Mouse (Mus musculus): ENCODE data around the gene Cds1. TPM values are rescaled to one million over a fixed set of nuclear protein-coding genes. Genes with fewer than 3 reads are reported as not detected.
A peak's percentile ranks its signal among the peaks of the same experiment; 100 is the strongest.

Cds1 gene
- 3.9 and 4.0 TPM in 2 replicates for polyA plus RNA-seq (2014; fragmentation: Nextera tagmentation; extraction: Ambion mirVana)

DNA sequence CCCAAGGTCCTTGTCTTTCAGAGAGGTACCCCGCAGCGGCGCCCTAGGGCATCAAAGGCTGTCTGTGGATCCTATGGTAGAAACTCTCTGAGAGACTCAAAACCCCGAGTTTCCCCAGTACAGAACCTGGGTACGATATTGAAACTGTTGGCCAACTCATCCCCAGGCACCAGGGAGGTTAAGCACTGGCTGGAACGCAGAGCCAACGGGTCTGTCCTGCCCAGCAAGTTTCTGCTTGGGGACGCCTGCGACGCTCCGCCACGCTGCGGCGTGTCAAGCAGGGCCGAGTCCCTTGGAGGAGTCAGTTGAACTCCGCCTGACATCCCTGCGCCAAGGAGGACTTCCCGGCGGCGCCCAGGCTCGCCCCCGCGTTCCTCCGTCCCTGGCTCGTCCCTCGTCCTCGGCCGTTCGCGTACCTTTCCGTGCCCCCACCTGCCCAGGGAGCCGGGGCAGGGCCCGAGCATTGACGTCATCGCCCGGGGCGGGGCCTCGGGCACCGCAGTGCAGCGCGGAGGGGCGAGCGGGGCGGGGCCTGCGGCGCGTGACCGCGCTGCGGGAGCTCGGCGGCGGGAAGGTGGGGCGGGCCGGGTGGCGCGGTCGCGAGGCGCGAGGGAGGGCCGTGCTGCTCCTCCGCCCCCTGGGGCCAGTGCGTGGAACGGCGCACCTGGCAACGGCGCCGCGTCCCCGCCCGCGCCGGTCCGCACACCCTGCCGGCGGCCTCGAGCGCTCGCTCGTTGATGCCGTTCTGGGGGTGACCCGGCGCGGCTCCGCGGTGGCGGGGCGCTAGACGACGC is at the start of gene Cds1:
Gene Cds1, plus strand, starts transcription at position 577 of the 794 bp plus-strand sequence.
- DNase-seq (ENCODE audit: low spot score) (peak; percentile 79), ATAC-seq (peak; percentile 94)
- Histone ChIP-seq H3K27ac (ENCODE audit: low read depth, low read length) (no peak within 1 kb of the TSS), H3K9me3 (replicated peaks; ENCODE audit: control insufficient read depth, low read length) (no peaks in the 10 kb centered on the region), H3K4me3 (ENCODE audit: low read depth, low read length) (peak within 1 kb of the TSS; percentile 64), H3K4me2 (ENCODE audit: low read length) (peak within 1 kb of the TSS; percentile 99), H3K9ac (ENCODE audit: low read length) (peak within 1 kb of the TSS; percentile 67), H3K4me1 (ENCODE audit: control insufficient read depth, insufficient read depth, low read length) (no peaks in the 10 kb centered on the region; the same call in 1 of the 2 replicates), H3K27me3 (replicated peaks; ENCODE audit: control insufficient read depth, insufficient read depth, low read length) (peaks cover 56% of the 10 kb centered on the region), H3K36me3 (ENCODE audit: control insufficient read depth, insufficient read depth, low read length) (no peaks in the 10 kb centered on the region)
- WGBS: under 1% methylated on average over 45 of the region's 91 CpGs

- DNase-seq (ENCODE audit: low spot score) (no peak), ATAC-seq (no peak)
- H3K4me1 ChIP-seq (ENCODE audit: control insufficient read depth, insufficient read depth, low read length): no peaks in the 10 kb centered on the region
- H3K9me3 ChIP-seq (replicated peaks; ENCODE audit: control insufficient read depth, low read length): no peaks in the 10 kb centered on the region
- 91% methylated on average over 9 of the region's 9 CpGs for WGBS
- H3K36me3 ChIP-seq (ENCODE audit: control insufficient read depth, insufficient read depth, low read length): no peaks in the 10 kb centered on the region
- H3K27me3 ChIP-seq (replicated peaks; ENCODE audit: control insufficient read depth, insufficient read depth, low read length): no peaks in the 10 kb centered on the region
- no peak overlapping the region for H3K9ac ChIP-seq (ENCODE audit: low read length)
- H3K4me3 ChIP-seq (ENCODE audit: low read depth, low read length): no peak overlapping the region
- H3K4me2 ChIP-seq (ENCODE audit: low read length): no peak overlapping the region
- H3K27ac ChIP-seq (ENCODE audit: low read depth, low read length): no peak overlapping the region
These were observed 40.7 kb upstream of the Cds1 start for GRCm38 (mm10) chr5:101724216-101724615.

- Histone ChIP-seq H3K36me3 (ENCODE audit: control insufficient read depth, insufficient read depth, low read length) (no peaks in the 10 kb centered on the region), H3K4me1 (ENCODE audit: control insufficient read depth, insufficient read depth, low read length) (no peaks in the 10 kb centered on the region), H3K9ac (ENCODE audit: low read length) (no peak overlapping the region), H3K27me3 (replicated peaks; ENCODE audit: control insufficient read depth, insufficient read depth, low read length) (no peaks in the 10 kb centered on the region), H3K4me3 (ENCODE audit: low read depth, low read length) (no peak overlapping the region), H3K4me2 (ENCODE audit: low read length) (no peak overlapping the region), H3K9me3 (replicated peaks; ENCODE audit: control insufficient read depth, low read length) (no peaks in the 10 kb centered on the region), H3K27ac (ENCODE audit: low read depth, low read length) (no peak overlapping the region)
- ATAC-seq (no peak), DNase-seq (ENCODE audit: low spot score) (no peak)
- 95% methylated on average over 16 of the region's 16 CpGs for WGBS
These were observed 40.2 kb upstream of the Cds1 start for GRCm38 (mm10) chr5:101724756-101725155.

- no peak for DNase-seq (ENCODE audit: low spot score)
- ATAC-seq: no peak
- Histone ChIP-seq H3K4me1 (ENCODE audit: control insufficient read depth, insufficient read depth, low read length) (no peaks in the 10 kb centered on the region), H3K4me2 (ENCODE audit: low read length) (no peak overlapping the region), H3K36me3 (ENCODE audit: control insufficient read depth, insufficient read depth, low read length) (no peaks in the 10 kb centered on the region), H3K27me3 (replicated peaks; ENCODE audit: control insufficient read depth, insufficient read depth, low read length) (no peaks in the 10 kb centered on the region), H3K27ac (ENCODE audit: low read depth, low read length) (no peak overlapping the region), H3K9me3 (replicated peaks; ENCODE audit: control insufficient read depth, low read length) (no peaks in the 10 kb centered on the region), H3K4me3 (ENCODE audit: low read depth, low read length) (no peak overlapping the region), H3K9ac (ENCODE audit: low read length) (no peak overlapping the region)
- 88% methylated on average over 8 of the region's 8 CpGs for WGBS
These were observed 39.2 kb upstream of the Cds1 start for GRCm38 (mm10) chr5:101725703-101726102.

GRCm38 (mm10) chr5:101726371-101726770 is 38.6 kb upstream of the Cds1 start:
- H3K9ac ChIP-seq (ENCODE audit: low read length): no peak overlapping the region
- H3K4me2 ChIP-seq (ENCODE audit: low read length): no peak overlapping the region
- DNase-seq (ENCODE audit: low spot score) (no peak), ATAC-seq (no peak)
- no peaks in the 10 kb centered on the region for H3K9me3 ChIP-seq (replicated peaks; ENCODE audit: control insufficient read depth, low read length)
- H3K27me3 ChIP-seq (replicated peaks; ENCODE audit: control insufficient read depth, insufficient read depth, low read length): no peaks in the 10 kb centered on the region
- H3K36me3 ChIP-seq (ENCODE audit: control insufficient read depth, insufficient read depth, low read length): no peaks in the 10 kb centered on the region
- 89% methylated on average over 6 of the region's 6 CpGs for WGBS
- no peaks in the 10 kb centered on the region for H3K4me1 ChIP-seq (ENCODE audit: control insufficient read depth, insufficient read depth, low read length)
- no peak overlapping the region for H3K4me3 ChIP-seq (ENCODE audit: low read depth, low read length)
- H3K27ac ChIP-seq (ENCODE audit: low read depth, low read length): no peak overlapping the region

DNA sequence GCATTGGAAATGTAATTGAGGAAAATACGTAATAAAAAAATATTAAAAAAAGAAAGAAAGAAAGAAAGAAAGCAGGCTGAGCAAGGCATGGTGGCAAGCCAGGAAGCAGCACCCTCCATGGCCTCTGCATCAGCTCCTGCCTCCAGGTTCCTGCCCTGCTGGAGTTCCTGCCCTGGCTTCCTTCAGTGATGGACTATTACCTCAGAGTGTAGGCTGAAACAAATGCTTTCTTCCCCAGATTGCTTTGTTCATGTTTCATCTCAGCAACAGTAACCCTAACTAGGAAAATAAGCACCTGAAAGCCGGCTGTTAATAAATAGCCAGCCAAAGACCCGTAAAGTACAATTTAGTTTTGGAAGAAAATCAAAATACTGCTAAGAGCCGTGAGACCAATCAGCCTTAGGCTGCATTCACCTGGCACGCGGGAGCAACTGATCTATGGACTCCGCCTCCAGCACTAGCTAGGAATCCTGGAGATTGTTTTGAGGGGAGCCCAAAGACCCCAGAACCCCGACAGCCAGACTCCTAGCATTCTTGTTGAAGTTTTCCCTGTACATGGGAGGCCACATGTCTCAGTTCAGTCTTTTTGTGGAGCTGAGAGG is 36.5 kb upstream of the Cds1 start:
- Histone ChIP-seq H3K36me3 (ENCODE audit: control insufficient read depth, insufficient read depth, low read length) (no peaks in the 10 kb centered on the region), H3K4me3 (ENCODE audit: low read depth, low read length) (no peak overlapping the region), H3K4me1 (ENCODE audit: control insufficient read depth, insufficient read depth, low read length) (no peaks in the 10 kb centered on the region), H3K27me3 (replicated peaks; ENCODE audit: control insufficient read depth, insufficient read depth, low read length) (no peaks in the 10 kb centered on the region), H3K9me3 (replicated peaks; ENCODE audit: control insufficient read depth, low read length) (no peaks in the 10 kb centered on the region), H3K9ac (ENCODE audit: low read length) (no peak overlapping the region), H3K4me2 (ENCODE audit: low read length) (no peak overlapping the region), H3K27ac (ENCODE audit: low read depth, low read length) (no peak overlapping the region)
- no peak for ATAC-seq
- DNase-seq (ENCODE audit: low spot score): no peak
- WGBS: 68% methylated on average over 8 of the region's 8 CpGs

DNA sequence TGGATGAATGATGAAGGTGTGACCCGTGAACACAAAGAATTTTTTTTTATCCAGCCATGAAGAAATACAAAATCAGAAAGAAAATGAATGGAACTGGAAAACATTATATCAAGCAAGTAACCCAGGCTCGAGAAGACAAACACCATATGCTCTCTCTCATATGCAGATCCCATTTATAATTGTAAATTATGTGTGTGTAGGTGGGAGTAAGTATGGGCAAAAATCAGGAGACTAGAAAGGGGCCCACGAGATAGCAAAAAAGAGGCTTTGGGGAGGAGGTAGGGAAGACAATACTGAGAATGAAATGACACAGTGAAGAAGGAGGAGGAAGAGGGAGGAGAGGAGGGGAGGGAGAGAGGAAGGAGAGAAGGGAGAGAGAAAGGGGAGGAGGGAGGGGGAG is 27.6 kb upstream of the Cds1 start:
- no peak overlapping the region for H3K27ac ChIP-seq (ENCODE audit: low read depth, low read length)
- H3K27me3 ChIP-seq (replicated peaks; ENCODE audit: control insufficient read depth, insufficient read depth, low read length): no peaks in the 10 kb centered on the region
- no peaks in the 10 kb centered on the region for H3K4me1 ChIP-seq (ENCODE audit: control insufficient read depth, insufficient read depth, low read length)
- H3K9me3 ChIP-seq (replicated peaks; ENCODE audit: control insufficient read depth, low read length): no peaks in the 10 kb centered on the region
- no peak overlapping the region for H3K9ac ChIP-seq (ENCODE audit: low read length)
- H3K4me3 ChIP-seq (ENCODE audit: low read depth, low read length): no peak overlapping the region
- H3K36me3 ChIP-seq (ENCODE audit: control insufficient read depth, insufficient read depth, low read length): no peaks in the 10 kb centered on the region
- no peak for DNase-seq (ENCODE audit: low spot score)
- WGBS: 75% methylated on average over 3 of the region's 3 CpGs
- ATAC-seq: no peak
- H3K4me2 ChIP-seq (ENCODE audit: low read length): no peak overlapping the region

GRCm38 (mm10) chr5:101740471-101741223 is 24.3 kb upstream of the Cds1 start:
- H3K4me3 ChIP-seq (ENCODE audit: low read depth, low read length): no peak overlapping the region
- H3K4me1 ChIP-seq (ENCODE audit: control insufficient read depth, insufficient read depth, low read length): no peaks in the 10 kb centered on the region
- H3K9ac ChIP-seq (ENCODE audit: low read length): no peak overlapping the region
- no peaks in the 10 kb centered on the region for H3K36me3 ChIP-seq (ENCODE audit: control insufficient read depth, insufficient read depth, low read length)
- no peaks in the 10 kb centered on the region for H3K27me3 ChIP-seq (replicated peaks; ENCODE audit: control insufficient read depth, insufficient read depth, low read length)
- no peaks in the 10 kb centered on the region for H3K9me3 ChIP-seq (replicated peaks; ENCODE audit: control insufficient read depth, low read length)
- WGBS: 83% methylated on average over 16 of the region's 16 CpGs
- DNase-seq (ENCODE audit: low spot score) (no peak), ATAC-seq (no peak)
- H3K27ac ChIP-seq (ENCODE audit: low read depth, low read length): no peak overlapping the region
- H3K4me2 ChIP-seq (ENCODE audit: low read length): no peak overlapping the region

DNA sequence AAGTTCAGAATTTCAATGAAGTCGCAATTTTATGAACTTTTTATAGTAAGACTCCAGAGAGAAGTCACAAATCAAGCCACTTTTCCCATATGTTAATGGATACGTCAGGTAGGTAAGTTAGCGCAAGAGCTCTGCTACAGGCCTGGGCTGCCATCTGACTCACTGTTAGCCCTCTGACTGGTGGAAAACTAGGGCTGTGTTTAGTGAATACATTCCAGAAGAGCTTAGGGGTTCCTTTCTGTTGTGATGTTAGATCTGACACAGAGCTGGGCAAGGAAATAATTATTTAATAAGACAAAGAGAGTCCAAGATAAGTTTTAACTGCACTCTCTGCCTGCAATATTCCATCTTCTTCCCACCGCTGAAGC is 23.7 kb upstream of the Cds1 start:
- Histone ChIP-seq H3K4me3 (ENCODE audit: low read depth, low read length) (no peak overlapping the region), H3K36me3 (ENCODE audit: control insufficient read depth, insufficient read depth, low read length) (no peaks in the 10 kb centered on the region), H3K9me3 (replicated peaks; ENCODE audit: control insufficient read depth, low read length) (no peaks in the 10 kb centered on the region), H3K27me3 (replicated peaks; ENCODE audit: control insufficient read depth, insufficient read depth, low read length) (no peaks in the 10 kb centered on the region), H3K27ac (ENCODE audit: low read depth, low read length) (no peak overlapping the region), H3K4me1 (ENCODE audit: control insufficient read depth, insufficient read depth, low read length) (no peaks in the 10 kb centered on the region), H3K9ac (ENCODE audit: low read length) (no peak overlapping the region), H3K4me2 (ENCODE audit: low read length) (no peak overlapping the region)
- DNase-seq (ENCODE audit: low spot score): no peak
- no peak for ATAC-seq
- WGBS: 96% methylated on average over 4 of the region's 4 CpGs
